Mouse (Mus musculus): ENCODE results near the gene Relt. TPM values are rescaled to one million over a fixed set of nuclear protein-coding genes. Genes with fewer than 3 reads are reported as not detected.

The Relt gene
- polyA plus RNA-seq, 1 experiment = 17.9 TPM

- TF ChIP-seq POLR2A (IDR thresholded peaks at IDR 0.05; ENCODE audit: extremely low read depth, insufficient read depth, low read length) (no peak), CTCF (IDR thresholded peaks at IDR 0.05; ENCODE audit: extremely low read depth, insufficient read depth, low read length) (peak; percentile 18; the same call in 1 of the 2 replicates)
- Histone ChIP-seq H3K4me3 (ENCODE audit: insufficient read depth, low read length) (no peak overlapping the region), H3K4me1 (ENCODE audit: control insufficient read depth, insufficient read depth, low read length) (no peaks in the 10 kb centered on the region), H3K27ac (ENCODE audit: insufficient read depth, low read length) (no peak overlapping the region)
Observed at GRCm38 (mm10) chr7:100879595-100879994, 16.3 kb upstream of the Relt start.

DNA sequence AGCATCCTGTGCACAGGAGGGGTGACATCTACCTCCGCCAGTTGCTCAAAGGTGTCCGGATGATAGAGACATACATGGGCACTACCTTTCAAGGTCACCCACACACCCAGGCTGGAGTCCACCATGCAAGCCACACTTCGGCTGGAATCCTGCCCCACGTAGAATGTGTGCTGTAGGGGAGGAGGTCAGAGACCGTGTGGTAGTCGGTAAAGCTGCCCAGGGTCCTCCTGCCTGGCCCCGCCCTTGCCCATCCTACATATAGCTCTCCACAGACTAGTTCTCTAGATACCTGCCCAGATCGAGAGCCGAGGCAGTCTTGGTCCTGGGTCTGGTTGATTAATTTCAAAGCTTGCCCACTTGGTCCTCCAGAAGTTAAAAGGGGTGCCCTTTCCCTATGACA, 13.5 kb upstream of the Relt start:
- Histone ChIP-seq H3K4me1 (ENCODE audit: control insufficient read depth, insufficient read depth, low read length) (no peaks in the 10 kb centered on the region), H3K27ac (ENCODE audit: insufficient read depth, low read length) (no peak overlapping the region), H3K4me3 (ENCODE audit: insufficient read depth, low read length) (no peak overlapping the region)
- TF ChIP-seq POLR2A (IDR thresholded peaks at IDR 0.05; ENCODE audit: extremely low read depth, insufficient read depth, low read length) = no peak
- TF ChIP-seq CTCF (IDR thresholded peaks at IDR 0.05; ENCODE audit: extremely low read depth, insufficient read depth, low read length) = no peak

DNA sequence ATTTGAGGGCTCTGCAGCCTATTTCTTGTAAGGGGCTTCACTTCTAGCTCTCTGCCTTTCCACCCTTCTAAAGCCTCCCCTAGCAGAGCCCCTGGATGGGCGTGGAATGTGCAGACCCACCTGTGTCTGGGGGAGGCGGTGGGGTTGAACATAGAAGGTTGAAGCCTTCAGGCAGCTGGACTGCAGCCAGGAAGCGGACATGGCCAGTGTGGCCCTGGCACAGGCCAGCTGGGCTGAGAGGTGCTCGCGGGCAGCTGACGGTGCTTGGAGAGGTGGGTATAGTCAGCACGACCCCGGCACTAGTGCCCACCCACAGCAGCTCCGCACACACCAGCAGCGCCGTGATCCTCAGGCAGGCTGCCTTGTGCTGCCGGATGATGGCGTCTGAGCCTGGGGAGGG, 13.0 kb upstream of the Relt start:
- TF ChIP-seq POLR2A (IDR thresholded peaks at IDR 0.05; ENCODE audit: extremely low read depth, insufficient read depth, low read length) = no peak
- no peak for TF ChIP-seq CTCF (IDR thresholded peaks at IDR 0.05; ENCODE audit: extremely low read depth, insufficient read depth, low read length)
- no peak overlapping the region for H3K27ac ChIP-seq (ENCODE audit: insufficient read depth, low read length)
- H3K4me3 ChIP-seq (ENCODE audit: insufficient read depth, low read length) = no peak overlapping the region
- H3K4me1 ChIP-seq (ENCODE audit: control insufficient read depth, insufficient read depth, low read length) = no peaks in the 10 kb centered on the region

GRCm38 (mm10) chr7:100875822-100876221, 12.6 kb upstream of the Relt start:
- no peak overlapping the region for H3K4me3 ChIP-seq (ENCODE audit: insufficient read depth, low read length)
- H3K4me1 ChIP-seq (ENCODE audit: control insufficient read depth, insufficient read depth, low read length) = no peaks in the 10 kb centered on the region
- no peak overlapping the region for H3K27ac ChIP-seq (ENCODE audit: insufficient read depth, low read length)
- TF ChIP-seq CTCF (IDR thresholded peaks at IDR 0.05; ENCODE audit: extremely low read depth, insufficient read depth, low read length) (no peak), POLR2A (IDR thresholded peaks at IDR 0.05; ENCODE audit: extremely low read depth, insufficient read depth, low read length) (no peak)

- no peaks in the 10 kb centered on the region for H3K4me1 ChIP-seq (ENCODE audit: control insufficient read depth, insufficient read depth, low read length)
- H3K27ac ChIP-seq (ENCODE audit: insufficient read depth, low read length) = no peak overlapping the region
- H3K4me3 ChIP-seq (ENCODE audit: insufficient read depth, low read length) = no peak overlapping the region
- TF ChIP-seq CTCF (IDR thresholded peaks at IDR 0.05; ENCODE audit: extremely low read depth, insufficient read depth, low read length) = no peak
- no peak for TF ChIP-seq POLR2A (IDR thresholded peaks at IDR 0.05; ENCODE audit: extremely low read depth, insufficient read depth, low read length)
Observed at GRCm38 (mm10) chr7:100873197-100873596, 10.0 kb upstream of the Relt start.

- Histone ChIP-seq H3K4me3 (ENCODE audit: insufficient read depth, low read length) (no peak overlapping the region), H3K4me1 (ENCODE audit: control insufficient read depth, insufficient read depth, low read length) (no peaks in the 10 kb centered on the region), H3K27ac (ENCODE audit: insufficient read depth, low read length) (no peak overlapping the region)
- TF ChIP-seq CTCF (IDR thresholded peaks at IDR 0.05; ENCODE audit: extremely low read depth, insufficient read depth, low read length) (no peak), POLR2A (IDR thresholded peaks at IDR 0.05; ENCODE audit: extremely low read depth, insufficient read depth, low read length) (no peak)
Observed at GRCm38 (mm10) chr7:100871892-100872291, 8.6 kb upstream of the Relt start.

DNA sequence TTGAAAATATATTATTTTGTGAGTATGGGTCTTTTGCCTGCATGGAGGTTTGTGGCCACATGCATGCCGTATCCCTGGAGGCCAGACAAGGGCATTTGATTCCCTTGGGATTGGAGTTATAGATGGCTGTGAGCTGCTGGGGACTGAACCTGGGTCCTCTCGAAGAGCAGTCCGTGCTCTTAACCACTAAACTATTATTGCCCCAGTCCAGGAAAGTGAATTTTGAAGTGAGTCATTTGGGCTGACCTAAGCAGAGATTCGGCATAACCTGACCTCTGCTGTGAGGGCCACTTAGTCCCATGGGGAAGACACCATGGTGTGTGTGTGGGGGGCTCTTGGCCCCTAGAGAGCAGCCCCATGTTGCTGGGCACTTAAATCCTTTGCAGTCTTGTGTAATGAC, 8.1 kb upstream of the Relt start:
- no peak overlapping the region for H3K4me3 ChIP-seq (ENCODE audit: insufficient read depth, low read length)
- no peak for TF ChIP-seq POLR2A (IDR thresholded peaks at IDR 0.05; ENCODE audit: extremely low read depth, insufficient read depth, low read length)
- TF ChIP-seq CTCF (IDR thresholded peaks at IDR 0.05; ENCODE audit: extremely low read depth, insufficient read depth, low read length) = no peak
- no peaks in the 10 kb centered on the region for H3K4me1 ChIP-seq (ENCODE audit: control insufficient read depth, insufficient read depth, low read length)
- H3K27ac ChIP-seq (ENCODE audit: insufficient read depth, low read length) = no peak overlapping the region

GRCm38 (mm10) chr7:100869877-100870629, 6.8 kb upstream of the Relt start:
- TF ChIP-seq CTCF (IDR thresholded peaks at IDR 0.05; ENCODE audit: extremely low read depth, insufficient read depth, low read length) (no peak), POLR2A (IDR thresholded peaks at IDR 0.05; ENCODE audit: extremely low read depth, insufficient read depth, low read length) (no peak)
- no peak overlapping the region for H3K4me3 ChIP-seq (ENCODE audit: insufficient read depth, low read length)

GRCm38 (mm10) chr7:100868551-100868950, 5.3 kb upstream of the Relt start:
- TF ChIP-seq CTCF (IDR thresholded peaks at IDR 0.05; ENCODE audit: extremely low read depth, insufficient read depth, low read length) = no peak
- TF ChIP-seq POLR2A (IDR thresholded peaks at IDR 0.05; ENCODE audit: extremely low read depth, insufficient read depth, low read length) = no peak
- H3K4me1 ChIP-seq (ENCODE audit: control insufficient read depth, insufficient read depth, low read length) = no peaks in the 10 kb centered on the region
- no peak overlapping the region for H3K4me3 ChIP-seq (ENCODE audit: insufficient read depth, low read length)
- no peak overlapping the region for H3K27ac ChIP-seq (ENCODE audit: insufficient read depth, low read length)

More at GRCm38 (mm10) chr7:100869877-100870629, 6.8 kb upstream of the Relt start:
- Histone ChIP-seq H3K27ac (ENCODE audit: insufficient read depth, low read length) (no peak overlapping the region), H3K4me1 (ENCODE audit: control insufficient read depth, insufficient read depth, low read length) (no peaks in the 10 kb centered on the region)

DNA sequence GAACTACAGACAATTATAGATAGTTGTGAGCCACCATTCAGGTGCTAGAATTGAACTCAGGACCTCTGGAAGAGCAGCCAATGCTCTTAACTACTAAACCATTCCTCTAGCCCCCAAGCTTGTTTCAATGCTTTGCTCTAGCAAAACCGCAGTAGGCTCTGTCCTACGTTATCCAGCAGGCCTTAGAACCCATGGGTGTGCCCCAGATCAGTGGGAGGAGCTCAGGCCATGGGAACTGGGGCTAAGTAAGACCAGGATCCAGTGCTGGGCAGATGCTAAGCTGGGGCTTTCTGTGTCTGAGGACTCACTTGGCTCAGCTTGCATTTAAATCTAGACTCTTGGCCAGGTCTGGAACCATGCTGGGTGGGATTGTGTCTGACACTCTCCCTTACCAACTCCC, 4.3 kb upstream of the Relt start:
- Histone ChIP-seq H3K4me3 (ENCODE audit: insufficient read depth, low read length) (no peak overlapping the region), H3K4me1 (ENCODE audit: control insufficient read depth, insufficient read depth, low read length) (no peaks in the 10 kb centered on the region), H3K27ac (ENCODE audit: insufficient read depth, low read length) (no peak overlapping the region)
- TF ChIP-seq POLR2A (IDR thresholded peaks at IDR 0.05; ENCODE audit: extremely low read depth, insufficient read depth, low read length) (no peak), CTCF (IDR thresholded peaks at IDR 0.05; ENCODE audit: extremely low read depth, insufficient read depth, low read length) (no peak)

Data from cortical plate, adult 2 months (tissue).